Comparison of ENCODE assay signal across 9 mouse cellular contexts in genomic region chr2:126450210-126450936, GRCm38 (mm10). TPM values are rescaled to one million over a fixed set of nuclear protein-coding genes. Genes with fewer than 3 reads are reported as not detected.
A peak's percentile ranks its signal among the peaks of the same experiment; 100 is the strongest.
DNase-seq lines count a peak whose midpoint lies in the region; ATAC-seq and TF ChIP-seq lines count a peak whose summit lies in the region.
"Had no signal": no experiment of that assay in that cellular context is flagged by ENCODE, and none has a peak within 500 bp of the region (broad histone marks: within the 10 kb centered on the region; RNA-seq: fewer than 3 reads in every experiment).

No protein-coding gene starts in this region.

- 0 out of 2 replicates have a peak, but pooled peaks have one; percentile 49 for ATAC-seq in kidney, embryonic 15.5 days (replicated peaks; ENCODE audit: low FRiP score)
- peak; percentile 40; the same call in 1 of the 2 replicates for ATAC-seq in cerebellum, adult (ENCODE audit: insufficient number of reproducible peaks, low FRiP score, low TSS enrichment)
- peak; percentile 93 for ATAC-seq in hindbrain, embryonic 13.5 days (ENCODE audit: low FRiP score)
- peak; percentile 90 for ATAC-seq in lung, postnatal 0 days
- ATAC-seq in stomach, embryonic 15.5 days (ENCODE audit: insufficient read depth, low FRiP score, low read depth): peak; percentile 91
- no peak for ATAC-seq in inflammation-experienced regulatory T-cells, adult 6 months

- H3K9ac ChIP-seq in kidney, embryonic 15.5 days: no peak overlapping the region
- H3K9ac ChIP-seq in hindbrain, embryonic 13.5 days: no peak overlapping the region
- no peak overlapping the region for H3K9ac ChIP-seq in lung, postnatal 0 days (replicated peaks; ENCODE audit: low read depth)
- H3K9ac ChIP-seq in stomach, embryonic 15.5 days: no peak overlapping the region
- H3K9ac ChIP-seq: midbrain, embryonic 12.5 days had no signal

- H3K27me3 ChIP-seq in kidney, embryonic 15.5 days: no peaks in the 10 kb centered on the region
- H3K27me3 ChIP-seq in hindbrain, embryonic 13.5 days: no peaks in the 10 kb centered on the region
- no peaks in the 10 kb centered on the region for H3K27me3 ChIP-seq in lung, postnatal 0 days (replicated peaks; ENCODE audit: insufficient read depth, low read length)
- no peaks in the 10 kb centered on the region for H3K27me3 ChIP-seq in stomach, embryonic 15.5 days (replicated peaks)
- H3K27me3 ChIP-seq: midbrain, embryonic 12.5 days had no signal

- no peak for TF ChIP-seq CTCF in lung, postnatal 0 days (IDR thresholded peaks at IDR 0.05)

- DNase-seq in kidney, postnatal 25 days: no peak
- peak; percentile 13 for DNase-seq in gastrocnemius, adult 18-20 months (ENCODE audit: low spot score)
- peak; percentile 90 for DNase-seq in lung, postnatal 0 days (ENCODE audit: low spot score)

- no peaks in the 10 kb centered on the region for H3K36me3 ChIP-seq in kidney, embryonic 15.5 days
- H3K36me3 ChIP-seq in hindbrain, embryonic 13.5 days: no peaks in the 10 kb centered on the region
- H3K36me3 ChIP-seq in lung, postnatal 0 days (ENCODE audit: insufficient read depth, low read length): no peaks in the 10 kb centered on the region
- no peaks in the 10 kb centered on the region for H3K36me3 ChIP-seq in stomach, embryonic 15.5 days
- H3K36me3 ChIP-seq: midbrain, embryonic 12.5 days had no signal

- WGBS in kidney, embryonic 15.5 days: 68% methylated on average over 14 of the region's 14 CpGs
- 51% methylated on average over 14 of the region's 14 CpGs for WGBS in hindbrain, embryonic 13.5 days
- 41% methylated on average over 14 of the region's 14 CpGs for WGBS in lung, postnatal 0 days
- WGBS in stomach, embryonic 15.5 days: 37% methylated on average over 14 of the region's 14 CpGs

- no peaks in the 10 kb centered on the region for H3K9me3 ChIP-seq in kidney, embryonic 15.5 days (replicated peaks)
- no peaks in the 10 kb centered on the region for H3K9me3 ChIP-seq in hindbrain, embryonic 13.5 days
- H3K9me3 ChIP-seq in lung, postnatal 0 days (ENCODE audit: low read length): no peaks in the 10 kb centered on the region
- H3K9me3 ChIP-seq in stomach, embryonic 15.5 days: no peaks in the 10 kb centered on the region
- H3K9me3 ChIP-seq: midbrain, embryonic 12.5 days had no signal

- peaks cover 2% of the 10 kb centered on the region for H3K4me1 ChIP-seq in kidney, embryonic 15.5 days
- peaks cover 11% of the 10 kb centered on the region for H3K4me1 ChIP-seq in hindbrain, embryonic 13.5 days (replicated peaks)
- no peaks in the 10 kb centered on the region for H3K4me1 ChIP-seq in lung, postnatal 0 days (ENCODE audit: insufficient read depth, low read depth, low read length)
- H3K4me1 ChIP-seq in stomach, embryonic 15.5 days: 0 out of 2 replicates have a peak, but pooled peaks cover 3% of the 10 kb centered on the region

- H3K4me2 ChIP-seq in kidney, embryonic 15.5 days: no peak overlapping the region
- H3K4me2 ChIP-seq in hindbrain, embryonic 13.5 days: peak overlapping the region; percentile 8; the same call in 1 of the 2 replicates
- H3K4me2 ChIP-seq in lung, postnatal 0 days (replicated peaks; ENCODE audit: low read depth, low read length): no peak overlapping the region
- peak overlapping the region; percentile 38 for H3K4me2 ChIP-seq in stomach, embryonic 15.5 days
- H3K4me2 ChIP-seq: midbrain, embryonic 12.5 days had no signal

- no peak overlapping the region for H3K4me3 ChIP-seq in kidney, embryonic 15.5 days (replicated peaks)
- no peak overlapping the region for H3K4me3 ChIP-seq in hindbrain, embryonic 13.5 days
- H3K4me3 ChIP-seq in lung, postnatal 0 days (ENCODE audit: low read depth, low read length): no peak overlapping the region
- no peak overlapping the region for H3K4me3 ChIP-seq in stomach, embryonic 15.5 days (replicated peaks)
- H3K4me3 ChIP-seq: midbrain, embryonic 12.5 days had no signal

- no peak for TF ChIP-seq EP300 in lung, postnatal 0 days (IDR thresholded peaks at IDR 0.05)

- no peak overlapping the region; the same call in 1 of the 2 replicates for H3K27ac ChIP-seq in kidney, embryonic 15.5 days
- H3K27ac ChIP-seq in hindbrain, embryonic 13.5 days: peak overlapping the region; percentile 60; the same call in 1 of the 2 replicates
- peak overlapping the region; percentile 71 for H3K27ac ChIP-seq in lung, postnatal 0 days (ENCODE audit: low read length)
- H3K27ac ChIP-seq in stomach, embryonic 15.5 days: peak overlapping the region; percentile 93
- H3K27ac ChIP-seq: midbrain, embryonic 12.5 days had no signal

RNA-seq across cellular contexts. Expression of gene Atp8b4, which starts 50.1 kb away (rescaled TPM):
- polyA plus RNA-seq in kidney, embryonic 15.5 days (2015; fragmentation: Nextera tagmentation; extraction: Ambion mirVana): 0.18 and 0.54 TPM in 2 replicates
- under 1 TPM; 0.11 to 0.17 TPM for total RNA-seq in gastrocnemius, adult 18-20 months (2021)
- polyA plus RNA-seq in hindbrain, embryonic 13.5 days (2015; fragmentation: Nextera tagmentation; extraction: Ambion mirVana): 0.06 and 0.19 TPM in 2 replicates
- 1.4 and 1.7 TPM in 2 replicates for polyA plus RNA-seq in lung, postnatal 0 days (2015; fragmentation: Nextera tagmentation; extraction: Ambion mirVana)
- polyA plus RNA-seq in stomach, embryonic 15.5 days (2015; fragmentation: Nextera tagmentation; extraction: Ambion mirVana): 0.95 and 1.3 TPM in 2 replicates
- 1 to 10 TPM in 1 of 3 experiments, under 1 TPM in 2; 0.21 to 7.4 (median 0.91) TPM for polyA plus RNA-seq in inflammation-experienced regulatory T-cells, adult 6 months (2017; shearing (Covaris generic))

Comparison
In these comparisons a context has a peak if more than half of its experiments do, and no peak if none do; other contexts are left out.
1. H3K4me2 ChIP-seq: peak in hindbrain, embryonic 13.5 days (single experiment) and stomach, embryonic 15.5 days (single experiment); none in kidney, embryonic 15.5 days (single experiment) and lung, postnatal 0 days (single experiment).
2. DNase-seq: peak in gastrocnemius, adult 18-20 months (single experiment) and lung, postnatal 0 days (single experiment); none in kidney, postnatal 25 days (0 of 2).